Mouse (Mus musculus) midbrain, embryonic 14.5 days (tissue): ENCODE data around the gene Acbd7. TPM values are rescaled to one million over a fixed set of nuclear protein-coding genes. Genes with fewer than 3 reads are reported as not detected.

Source experiments
- ATAC-seq: fragments of 200-750 bp; cut with Nextera tagmentation; 2 replicates; pipeline ENCODE4 v1.8.0; 2017; ENCODE audit warnings: moderate number of reproducible peaks, moderate library complexity; ENCODE audit not compliant: low FRiP score, low TSS enrichment
- DNase-seq: peaks from one replicate; pipeline ENCODE4 v3.0.0-alpha.2; 2015
- H3K27ac ChIP-seq: fragments of 300-500 bp; sonication (generic); replicated peaks from 2 replicates; pipeline ENCODE4 v1.5.1; 2014; ENCODE audit warnings: mild to moderate bottlenecking, low read depth, low read length, moderate library complexity
- H3K27me3 ChIP-seq: fragments of 300-500 bp; sonication (generic); 2 replicates; pipeline ENCODE4 v1.6.1; 2014; ENCODE audit warnings: low read length, control low read depth, mixed read lengths; ENCODE audit not compliant: control insufficient read depth, insufficient read depth
- H3K36me3 ChIP-seq: fragments of 300-500 bp; sonication (generic); 2 replicates; pipeline ENCODE4 v1.6.1; 2014; ENCODE audit warnings: low read length, control low read depth; ENCODE audit not compliant: control insufficient read depth, insufficient read depth
- H3K4me1 ChIP-seq: fragments of 300-500 bp; sonication (generic); 2 replicates; pipeline ENCODE4 v1.6.1; 2014; ENCODE audit warnings: mild to moderate bottlenecking, antibody characterized with exemption, low read length, control low read depth; ENCODE audit not compliant: control insufficient read depth, insufficient read depth
- H3K4me2 ChIP-seq: fragments of 300-500 bp; sonication (generic); 2 replicates; pipeline ENCODE4 v1.6.1; 2014; ENCODE audit warnings: mild to moderate bottlenecking, low read length, moderate library complexity
- H3K4me3 ChIP-seq: fragments of 300-500 bp; sonication (generic); replicated peaks from 2 replicates; pipeline ENCODE4 v1.5.1; 2014; ENCODE audit warnings: low read depth, low read length
- H3K9ac ChIP-seq: fragments of 300-500 bp; sonication (generic); replicated peaks from 2 replicates; pipeline ENCODE4 v1.6.1; 2014; ENCODE audit warnings: mild to moderate bottlenecking, low read length, moderate library complexity
- H3K9me3 ChIP-seq: fragments of 300-500 bp; sonication (generic); 2 replicates; pipeline ENCODE4 v1.6.1; 2016; ENCODE audit warnings: low read length, control low read depth, mixed read lengths; ENCODE audit not compliant: control insufficient read depth
- WGBS: fragments of 180-500 bp; shearing (Covaris S2); extraction: QIAGEN DNeasy Blood & Tissue Kit; methylation state at CpG from one replicate; pipeline ENCODE4 v1.1.7; 2014; 5-methylcytosine and 5-hydroxymethylcytosine counted together
- polyA plus RNA-seq: library from polyadenylated mRNA; unstranded; fragments of >200 nt; fragmentation: Nextera tagmentation; extraction: Ambion mirVana; gene quantifications from 2 replicates; pipeline ENCODE4 v1.2.1, GENCODE M21; 2014

The Acbd7 gene
- 2.9 and 4.2 TPM in 2 replicates for polyA plus RNA-seq

GRCm38 (mm10) chr2:3335611-3336301 is at the start of gene Acbd7:
Gene Acbd7, plus strand, starts transcription at chr2:3336168.
- peak within 1 kb of the TSS; percentile 25 for H3K4me3 ChIP-seq
- no peaks in the 10 kb centered on the region for H3K9me3 ChIP-seq
- peak within 1 kb of the TSS; percentile 3; the same call in 1 of the 2 replicates for H3K9ac ChIP-seq
- H3K36me3 ChIP-seq: no peaks in the 10 kb centered on the region
- no peaks in the 10 kb centered on the region for H3K27me3 ChIP-seq
- peaks cover 14% of the 10 kb centered on the region for H3K4me1 ChIP-seq
- WGBS: 4% methylated on average over 20 of the region's 20 CpGs
- ATAC-seq (no peak), DNase-seq (peak; percentile 86)
- H3K4me2 ChIP-seq: peak within 1 kb of the TSS; percentile 69
- no peak within 1 kb of the TSS for H3K27ac ChIP-seq

GRCm38 (mm10) chr2:3286243-3286642 is 49.7 kb upstream of the Acbd7 start:
- H3K4me2 ChIP-seq: no peak overlapping the region; the same call in 1 of the 2 replicates
- ATAC-seq: no peak

GRCm38 (mm10) chr2:3289581-3289980 is 46.4 kb upstream of the Acbd7 start:
- peaks cover 9% of the 10 kb centered on the region for H3K4me1 ChIP-seq
- H3K27me3 ChIP-seq: no peaks in the 10 kb centered on the region
- no peak overlapping the region for H3K27ac ChIP-seq
- no peak for DNase-seq
- WGBS: 92% methylated on average over 1 of the region's 1 CpGs
- no peak overlapping the region for H3K9ac ChIP-seq
- H3K9me3 ChIP-seq: no peaks in the 10 kb centered on the region
- ATAC-seq: no peak
- H3K4me3 ChIP-seq: no peak overlapping the region
- no peaks in the 10 kb centered on the region for H3K36me3 ChIP-seq
- H3K4me2 ChIP-seq: no peak overlapping the region

More at GRCm38 (mm10) chr2:3286243-3286642, 49.7 kb upstream of the Acbd7 start:
- Histone ChIP-seq H3K4me1 (peaks cover 13% of the 10 kb centered on the region), H3K9ac (no peak overlapping the region), H3K9me3 (no peaks in the 10 kb centered on the region), H3K4me3 (no peak overlapping the region), H3K36me3 (no peaks in the 10 kb centered on the region), H3K27ac (no peak overlapping the region), H3K27me3 (no peaks in the 10 kb centered on the region)
- DNase-seq: no peak
- 86% methylated on average over 2 of the region's 2 CpGs for WGBS

- ATAC-seq: no peak
- no peaks in the 10 kb centered on the region for H3K9me3 ChIP-seq
- H3K36me3 ChIP-seq: no peaks in the 10 kb centered on the region
- H3K9ac ChIP-seq: no peak overlapping the region
- no peak overlapping the region for H3K4me3 ChIP-seq
- H3K4me2 ChIP-seq: no peak overlapping the region
- H3K27me3 ChIP-seq: no peaks in the 10 kb centered on the region
- DNase-seq: no peak
- 91% methylated on average over 1 of the region's 1 CpGs for WGBS
- H3K4me1 ChIP-seq: no peaks in the 10 kb centered on the region
- H3K27ac ChIP-seq: no peak overlapping the region
Observed at GRCm38 (mm10) chr2:3292170-3292569, 43.8 kb upstream of the Acbd7 start.

- ATAC-seq: no peak
- Histone ChIP-seq H3K4me2 (no peak overlapping the region), H3K4me3 (no peak overlapping the region), H3K9ac (no peak overlapping the region), H3K27me3 (no peaks in the 10 kb centered on the region), H3K36me3 (no peaks in the 10 kb centered on the region), H3K9me3 (no peaks in the 10 kb centered on the region), H3K4me1 (no peaks in the 10 kb centered on the region), H3K27ac (no peak overlapping the region)
- DNase-seq: no peak
- 91% methylated on average over 7 of the region's 7 CpGs for WGBS
Observed at GRCm38 (mm10) chr2:3295826-3296225, 40.1 kb upstream of the Acbd7 start.

GRCm38 (mm10) chr2:3305426-3306025 is 30.4 kb upstream of the Acbd7 start:
- no peak overlapping the region for H3K4me3 ChIP-seq
- 95% methylated on average over 3 of the region's 3 CpGs for WGBS

GRCm38 (mm10) chr2:3323132-3323531 is 12.8 kb upstream of the Acbd7 start:
- no peak overlapping the region for H3K4me3 ChIP-seq
- H3K9me3 ChIP-seq: no peaks in the 10 kb centered on the region
- DNase-seq (no peak), ATAC-seq (no peak)
- H3K9ac ChIP-seq: no peak overlapping the region
- WGBS: 87% methylated on average over 2 of the region's 2 CpGs
- no peak overlapping the region for H3K27ac ChIP-seq
- H3K4me2 ChIP-seq: no peak overlapping the region
- H3K36me3 ChIP-seq: peaks cover 72% of the 10 kb centered on the region
- H3K4me1 ChIP-seq: no peaks in the 10 kb centered on the region
- H3K27me3 ChIP-seq: no peaks in the 10 kb centered on the region

More at GRCm38 (mm10) chr2:3305426-3306025, 30.4 kb upstream of the Acbd7 start:
- DNase-seq (no peak), ATAC-seq (no peak)
- Histone ChIP-seq H3K9me3 (no peaks in the 10 kb centered on the region), H3K4me1 (no peaks in the 10 kb centered on the region), H3K27ac (no peak overlapping the region), H3K36me3 (peaks cover 32% of the 10 kb centered on the region), H3K27me3 (no peaks in the 10 kb centered on the region), H3K4me2 (no peak overlapping the region), H3K9ac (no peak overlapping the region)

GRCm38 (mm10) chr2:3324381-3325130 is 11.4 kb upstream of the Acbd7 start:
- H3K4me3 ChIP-seq: no peak overlapping the region
- H3K9ac ChIP-seq: no peak overlapping the region
- DNase-seq (no peak), ATAC-seq (no peak)
- H3K27ac ChIP-seq: no peak overlapping the region
- no peaks in the 10 kb centered on the region for H3K4me1 ChIP-seq
- H3K4me2 ChIP-seq: no peak overlapping the region
- no peaks in the 10 kb centered on the region for H3K27me3 ChIP-seq
- H3K36me3 ChIP-seq: peaks cover 74% of the 10 kb centered on the region
- no peaks in the 10 kb centered on the region for H3K9me3 ChIP-seq
- WGBS: 94% methylated on average over 7 of the region's 7 CpGs
